Mouse (Mus musculus) embryonic fibroblast, embryonic 13.5 days (primary cell): ENCODE data around the gene Akap6. TPM values are rescaled to one million over a fixed set of nuclear protein-coding genes. Genes with fewer than 3 reads are reported as not detected.

ENCODE experiments used
- H3K27ac ChIP-seq: 2 replicates; pipeline ENCODE4 v1.5.1; 2012; ENCODE audit warnings: low read length, control low read depth, inconsistent platforms; ENCODE audit not compliant: insufficient read depth
- H3K4me1 ChIP-seq: 2 replicates; pipeline ENCODE4 v1.6.1; 2011; ENCODE audit warnings: low read length; ENCODE audit not compliant: control insufficient read depth, insufficient read depth
- H3K4me3 ChIP-seq: 2 replicates; pipeline ENCODE4 v1.5.1; 2011; ENCODE audit warnings: mild to moderate bottlenecking, control low read depth, low read length; ENCODE audit not compliant: insufficient read depth
- CTCF ChIP-seq: IDR thresholded peaks from 2 replicates; pipeline ENCODE4 v1.5.1; 2011; ENCODE audit warnings: mild to moderate bottlenecking, control low read depth, low read length, moderate library complexity, borderline replicate concordance; ENCODE audit not compliant: insufficient read depth
- POLR2A ChIP-seq: IDR thresholded peaks from 2 replicates; pipeline ENCODE4 v1.6.1; 2011; ENCODE audit warnings: low read depth, mild to moderate bottlenecking, control low read depth, low read length, moderate library complexity
- polyA plus RNA-seq: library from polyadenylated mRNA; stranded (reverse); fragments of >200 nt; gene quantifications from 2 replicates; pipeline ENCODE4 v1.2.4, GENCODE M21; 2011; ENCODE audit warnings: low read depth; ENCODE audit not compliant: missing spikeins, insufficient read length

Akap6 gene
- polyA plus RNA-seq, 1 experiment, result 1.3 TPM

- no peak overlapping the region for H3K27ac ChIP-seq
- TF ChIP-seq POLR2A (no peak), CTCF (no peak)
- H3K4me3 ChIP-seq, result no peak overlapping the region
- no peaks in the 10 kb centered on the region for H3K4me1 ChIP-seq
Measured at GRCm38 (mm10) chr12:52692290-52692974, 6.8 kb upstream of the Akap6 start.

GRCm38 (mm10) chr12:52697407-52698109, 1.6 kb upstream of the Akap6 start:
- Histone ChIP-seq H3K4me1 (peaks cover 2% of the 10 kb centered on the region; the same call in 1 of the 2 replicates), H3K27ac (no peak overlapping the region), H3K4me3 (no peak overlapping the region)
- TF ChIP-seq POLR2A (no peak), CTCF (no peak)

GRCm38 (mm10) chr12:52698276-52698930, 780 bp upstream of the Akap6 start:
- no peak overlapping the region for H3K27ac ChIP-seq
- TF ChIP-seq CTCF, result no peak
- TF ChIP-seq POLR2A, result no peak
- H3K4me3 ChIP-seq, result no peak overlapping the region
- peaks cover 2% of the 10 kb centered on the region; the same call in 1 of the 2 replicates for H3K4me1 ChIP-seq

GRCm38 (mm10) chr12:52699961-52700696, 946 bp downstream of the Akap6 start:
- no peak overlapping the region for H3K4me3 ChIP-seq
- TF ChIP-seq CTCF (no peak), POLR2A (no peak)
- H3K4me1 ChIP-seq, result peaks cover 2% of the 10 kb centered on the region; the same call in 1 of the 2 replicates
- H3K27ac ChIP-seq, result no peak overlapping the region

- Histone ChIP-seq H3K4me1 (peaks cover 2% of the 10 kb centered on the region; the same call in 1 of the 2 replicates), H3K27ac (0 out of 2 replicates have a peak overlapping the region, but pooled peaks have one; percentile 13), H3K4me3 (no peak overlapping the region)
- TF ChIP-seq CTCF, result no peak
- TF ChIP-seq POLR2A, result no peak
Measured at GRCm38 (mm10) chr12:52700697-52701191, 1.6 kb downstream of the Akap6 start.

- TF ChIP-seq CTCF, result no peak
- no peak for TF ChIP-seq POLR2A
- H3K4me1 ChIP-seq, result peaks cover 2% of the 10 kb centered on the region; the same call in 1 of the 2 replicates
- 0 out of 2 replicates have a peak overlapping the region, but pooled peaks have one; percentile 13 for H3K27ac ChIP-seq
- no peak overlapping the region for H3K4me3 ChIP-seq
Measured at GRCm38 (mm10) chr12:52701201-52701641, 2.0 kb downstream of the Akap6 start.

- Histone ChIP-seq H3K27ac (0 out of 2 replicates have a peak overlapping the region, but pooled peaks have one; percentile 12), H3K4me3 (no peak overlapping the region), H3K4me1 (peaks cover 2% of the 10 kb centered on the region; the same call in 1 of the 2 replicates)
- TF ChIP-seq POLR2A (no peak), CTCF (no peak)
Measured at GRCm38 (mm10) chr12:52702368-52702967, 3.3 kb downstream of the Akap6 start.

GRCm38 (mm10) chr12:52704081-52704480, 4.9 kb downstream of the Akap6 start:
- TF ChIP-seq CTCF, result no peak
- TF ChIP-seq POLR2A, result no peak
- Histone ChIP-seq H3K4me3 (no peak overlapping the region), H3K27ac (no peak overlapping the region), H3K4me1 (peaks cover 2% of the 10 kb centered on the region; the same call in 1 of the 2 replicates)

- H3K4me1 ChIP-seq, result peaks cover 2% of the 10 kb centered on the region; the same call in 1 of the 2 replicates
- no peak overlapping the region for H3K4me3 ChIP-seq
- TF ChIP-seq POLR2A, result no peak
- TF ChIP-seq CTCF, result no peak
- no peak overlapping the region for H3K27ac ChIP-seq
Measured at GRCm38 (mm10) chr12:52704810-52705209, 5.6 kb downstream of the Akap6 start.
